Mouse (Mus musculus) G1E (cell line): ENCODE data around the gene Cs. TPM values are rescaled to one million over a fixed set of nuclear protein-coding genes. Genes with fewer than 3 reads are reported as not detected.
A peak's percentile ranks its signal among the peaks of the same experiment; 100 is the strongest.

ENCODE experiments used
- ATAC-seq: 2 replicates; pipeline ENCODE4 v1.8.0; 2016; ENCODE audit warnings: mild to moderate bottlenecking; ENCODE audit not compliant: insufficient number of reproducible peaks, poor library complexity, low FRiP score, severe bottlenecking; ENCODE audit errors: extremely low read depth
- DNase-seq: peaks from one replicate; pipeline ENCODE4 v3.0.0; 2012; ENCODE audit warnings: low spot score
- H3K27me3 ChIP-seq: 2 replicates; pipeline ENCODE4 v1.6.1; 2012; ENCODE audit warnings: mild to moderate bottlenecking, low read length, inconsistent platforms; ENCODE audit not compliant: insufficient read depth
- H3K36me3 ChIP-seq: replicated peaks from 2 replicates; pipeline ENCODE3; 2012; ENCODE audit warnings: mild to moderate bottlenecking, inconsistent platforms
- H3K4me1 ChIP-seq: 2 replicates; pipeline ENCODE4 v1.6.1; 2012; ENCODE audit warnings: low read depth, low read length, inconsistent platforms, mixed read lengths; ENCODE audit not compliant: insufficient read depth
- H3K4me3 ChIP-seq: 2 replicates; pipeline ENCODE4 v1.5.1; 2012; ENCODE audit warnings: low read depth, mild to moderate bottlenecking, inconsistent platforms, low read length, moderate library complexity, mixed read lengths
- H3K9me3 ChIP-seq: replicated peaks from 2 replicates; pipeline ENCODE4 v1.6.1; 2012; ENCODE audit warnings: inconsistent platforms
- CTCF ChIP-seq: IDR thresholded peaks from 2 replicates; pipeline ENCODE4 v1.5.1; 2012; ENCODE audit warnings: low read depth, low read length, inconsistent platforms, mixed read lengths
- GATA1 ChIP-seq: IDR thresholded peaks from 2 replicates; pipeline ENCODE4 v1.6.1; 2012; ENCODE audit warnings: borderline replicate concordance, low read length, inconsistent platforms, mixed read lengths
- GATA2 ChIP-seq: IDR thresholded peaks from 2 replicates; pipeline ENCODE4 v1.6.1; 2012; ENCODE audit warnings: low read depth, low read length, inconsistent platforms, borderline replicate concordance
- POLR2AphosphoS5 ChIP-seq: IDR thresholded peaks from 2 replicates; pipeline ENCODE4 v1.6.1; 2012; ENCODE audit warnings: low read depth, low read length, inconsistent platforms; ENCODE audit not compliant: insufficient replicate concordance
- TAL1 ChIP-seq: conservative IDR thresholded peaks from 2 replicates; pipeline ENCODE4 v1.6.1; 2012; ENCODE audit warnings: low read depth, low read length, inconsistent platforms, mixed read lengths
- polyA plus RNA-seq: library from polyadenylated mRNA; stranded (reverse); fragments of >175 nt; gene quantifications from 2 replicates; pipeline ENCODE4 v1.2.3, GENCODE M21; 2012
- total RNA-seq, 2 experiments: library from RNA; stranded (forward) in 1 of 2; stranded (reverse) in 1 of 2; fragments of 200-1000 nt in 1 of 2; fragments of >200 nt in 1 of 2; fragmentation: Nextera tagmentation in 1 of 2; gene quantifications; 2 replicates each; pipeline ENCODE4 v1.2.3; 2014 to 2017

The Cs gene
- total and polyA plus RNA-seq, 3 experiments = 56.6 to 323 (median 175) TPM

DNA sequence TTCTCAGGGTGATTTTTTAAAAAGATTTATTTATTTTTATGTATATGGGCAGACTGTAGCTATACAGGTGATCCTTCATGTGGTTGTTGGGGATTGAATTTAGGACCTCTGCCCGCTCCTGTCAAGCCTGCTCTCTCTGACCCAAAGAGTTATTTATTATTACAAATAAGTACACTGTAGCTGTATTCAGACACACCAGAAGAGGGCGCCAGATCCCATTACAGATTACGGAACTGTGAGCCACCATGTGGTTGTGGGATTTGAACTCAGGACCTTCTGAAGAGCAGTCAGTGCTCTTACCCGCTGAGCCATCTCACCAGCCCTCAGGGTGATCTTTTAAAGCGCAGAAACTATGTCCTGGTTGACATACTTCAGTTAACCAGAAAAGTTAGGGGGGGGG, 34.6 kb downstream of the Cs start:
- TF ChIP-seq POLR2AphosphoS5 (no peak), TAL1 (no peak), CTCF (no peak), GATA2 (no peak), GATA1 (no peak)
- Histone ChIP-seq H3K27me3 (no peaks in the 10 kb centered on the region), H3K9me3 (no peaks in the 10 kb centered on the region), H3K4me3 (no peak overlapping the region), H3K4me1 (peaks cover 56% of the 10 kb centered on the region), H3K36me3 (no peaks in the 10 kb centered on the region)
- no peak for ATAC-seq
- no peak for DNase-seq

DNA sequence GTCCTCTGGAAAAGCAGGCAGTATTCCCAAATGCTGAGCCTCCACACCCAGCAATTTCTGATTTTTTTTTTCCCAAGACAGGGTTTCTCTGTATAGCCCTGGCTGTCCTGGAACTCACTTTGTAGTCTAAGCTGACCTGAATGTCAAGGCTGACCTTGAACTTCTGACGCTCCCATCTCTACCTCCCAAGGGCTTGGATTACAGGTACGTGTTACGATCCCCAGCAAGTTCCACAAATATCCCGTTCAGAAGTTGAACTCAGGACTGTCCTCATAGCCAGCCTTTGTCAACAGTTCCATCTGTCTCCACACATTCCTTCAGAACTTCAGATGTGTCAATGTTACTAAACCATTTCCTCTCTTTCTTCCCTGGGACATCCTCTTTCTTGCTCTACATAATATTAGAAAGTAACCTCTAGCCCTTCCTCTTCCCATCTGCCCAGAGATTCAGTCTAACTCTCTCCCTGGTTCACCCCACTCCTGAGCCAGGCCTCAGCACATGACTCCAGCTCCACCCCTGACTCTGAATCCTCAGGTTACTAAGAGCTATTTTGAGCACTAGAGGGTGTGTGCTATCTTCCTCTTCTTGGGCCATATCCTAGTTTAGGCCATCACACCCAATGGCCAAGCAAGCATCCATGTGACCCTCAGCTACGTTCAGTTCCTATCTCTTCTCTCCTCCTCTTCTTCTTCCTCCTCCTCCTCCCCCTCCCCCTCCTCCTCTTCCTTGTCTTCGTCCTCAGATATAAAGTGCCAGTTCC, 35.6 kb downstream of the Cs start:
- DNase-seq (no peak), ATAC-seq (peak; percentile 25; the same call in 1 of the 2 replicates)
- TF ChIP-seq GATA2 (no peak), TAL1 (no peak), GATA1 (no peak), POLR2AphosphoS5 (no peak), CTCF (no peak)
- H3K4me3 ChIP-seq = no peak overlapping the region
- H3K4me1 ChIP-seq = peaks cover 55% of the 10 kb centered on the region
- H3K36me3 ChIP-seq = peaks cover 3% of the 10 kb centered on the region
- H3K9me3 ChIP-seq = no peaks in the 10 kb centered on the region
- H3K27me3 ChIP-seq = no peaks in the 10 kb centered on the region

DNA sequence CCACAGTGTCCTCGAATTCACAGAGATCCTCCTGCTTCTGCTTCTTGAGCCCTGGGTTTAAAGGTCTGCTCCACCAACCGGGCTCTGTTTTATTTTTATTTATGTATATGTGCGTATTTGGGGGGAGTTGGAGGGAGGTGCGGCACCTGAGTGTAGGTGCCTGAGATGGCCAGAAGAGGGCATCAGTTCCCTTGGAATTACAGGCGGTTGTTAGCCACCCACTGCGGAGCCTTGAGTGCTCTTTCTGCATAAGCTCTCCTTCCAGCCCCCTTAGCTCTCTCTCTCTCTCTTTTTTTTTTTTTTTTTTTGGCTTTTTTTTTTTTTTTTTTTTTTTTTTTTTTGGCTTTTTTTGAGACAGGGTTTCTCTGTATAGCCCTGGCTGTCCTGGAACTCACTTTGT, 36.9 kb downstream of the Cs start:
- TF ChIP-seq TAL1 (no peak), CTCF (no peak), POLR2AphosphoS5 (no peak)
- H3K27me3 ChIP-seq = no peaks in the 10 kb centered on the region
- no peak for DNase-seq
- no peaks in the 10 kb centered on the region for H3K9me3 ChIP-seq
- H3K4me1 ChIP-seq = peaks cover 57% of the 10 kb centered on the region
- peaks cover 15% of the 10 kb centered on the region for H3K36me3 ChIP-seq
- H3K4me3 ChIP-seq = no peak overlapping the region
- no peak for ATAC-seq

DNA sequence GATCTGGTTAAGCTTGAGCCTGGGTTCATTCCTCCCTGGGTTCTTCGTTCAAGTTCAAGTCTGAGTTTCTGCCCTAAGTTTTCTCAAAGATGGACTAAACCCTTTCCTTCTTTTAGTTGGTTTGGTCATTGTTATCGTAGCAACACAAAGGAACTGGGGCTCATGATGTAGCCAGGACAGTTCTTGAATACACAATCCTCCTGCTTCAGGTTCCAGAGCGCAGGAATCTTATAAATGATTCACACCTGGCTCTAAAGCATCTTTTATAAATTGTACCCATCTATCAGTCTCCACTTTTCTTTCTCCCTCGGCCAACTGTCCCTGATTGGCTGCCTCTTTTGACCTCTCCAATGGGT, 38.5 kb downstream of the Cs start:
- peak overlapping the region; percentile 88; the same call in 1 of the 2 replicates for H3K4me3 ChIP-seq
- peaks cover 53% of the 10 kb centered on the region for H3K4me1 ChIP-seq
- DNase-seq = no peak
- no peaks in the 10 kb centered on the region for H3K9me3 ChIP-seq
- no peak for ATAC-seq
- H3K36me3 ChIP-seq = peaks cover 31% of the 10 kb centered on the region
- TF ChIP-seq GATA2 = no peak
- TF ChIP-seq GATA1 = no peak
- no peaks in the 10 kb centered on the region for H3K27me3 ChIP-seq

DNA sequence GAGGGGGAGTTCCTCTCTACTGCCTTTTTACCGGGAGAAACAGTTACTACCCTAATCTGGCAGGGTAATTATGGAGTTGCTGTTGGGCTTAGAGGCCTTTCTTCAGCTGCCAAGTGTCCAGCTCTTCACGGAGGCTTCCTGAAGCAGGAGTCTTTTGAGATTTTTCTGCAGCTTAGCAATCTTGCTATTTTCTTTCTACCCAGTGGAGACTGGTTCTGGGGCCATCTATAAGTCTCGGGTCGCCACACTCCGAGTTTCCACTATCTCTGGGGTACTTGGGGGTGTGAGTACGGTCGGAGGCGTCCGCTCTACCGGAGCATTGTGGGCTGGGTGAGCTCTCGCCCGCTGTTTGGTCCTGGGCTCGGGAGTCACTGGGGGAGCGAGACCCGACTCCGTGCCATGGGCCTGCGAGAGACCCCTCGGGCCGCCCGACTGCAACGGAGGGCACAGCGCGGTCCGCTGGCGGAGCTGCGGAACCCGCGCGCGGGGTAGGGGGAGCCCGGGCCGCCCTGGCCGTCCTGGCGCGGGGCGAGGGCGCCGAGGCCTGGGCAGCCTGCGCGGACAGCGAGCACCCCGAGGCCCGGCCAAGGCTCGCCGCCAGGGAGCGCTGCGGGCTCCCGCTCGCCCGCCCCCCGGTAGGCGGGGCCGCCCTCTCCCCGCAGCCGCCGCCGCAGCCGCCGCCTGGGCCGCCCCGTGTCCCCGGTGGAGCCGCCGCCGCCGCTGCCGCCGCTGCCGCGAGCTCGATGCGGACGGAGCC, 39.1 kb downstream of the Cs start, which contains the start of gene Ankrd52:
Ankrd52 (plus strand) TSS at position 661 of the 757 bp plus-strand sequence.
- H3K4me1 ChIP-seq = peaks cover 53% of the 10 kb centered on the region
- DNase-seq (peak; percentile 95), ATAC-seq (peak; percentile 12; the same call in 1 of the 2 replicates)
- no peaks in the 10 kb centered on the region for H3K9me3 ChIP-seq
- TF ChIP-seq GATA1 = no peak
- TF ChIP-seq CTCF = peak; percentile 30; the same call in 1 of the 2 replicates
- H3K36me3 ChIP-seq = peaks cover 36% of the 10 kb centered on the region
- H3K4me3 ChIP-seq = peak within 1 kb of the TSS; percentile 88
- H3K27me3 ChIP-seq = no peaks in the 10 kb centered on the region

DNA sequence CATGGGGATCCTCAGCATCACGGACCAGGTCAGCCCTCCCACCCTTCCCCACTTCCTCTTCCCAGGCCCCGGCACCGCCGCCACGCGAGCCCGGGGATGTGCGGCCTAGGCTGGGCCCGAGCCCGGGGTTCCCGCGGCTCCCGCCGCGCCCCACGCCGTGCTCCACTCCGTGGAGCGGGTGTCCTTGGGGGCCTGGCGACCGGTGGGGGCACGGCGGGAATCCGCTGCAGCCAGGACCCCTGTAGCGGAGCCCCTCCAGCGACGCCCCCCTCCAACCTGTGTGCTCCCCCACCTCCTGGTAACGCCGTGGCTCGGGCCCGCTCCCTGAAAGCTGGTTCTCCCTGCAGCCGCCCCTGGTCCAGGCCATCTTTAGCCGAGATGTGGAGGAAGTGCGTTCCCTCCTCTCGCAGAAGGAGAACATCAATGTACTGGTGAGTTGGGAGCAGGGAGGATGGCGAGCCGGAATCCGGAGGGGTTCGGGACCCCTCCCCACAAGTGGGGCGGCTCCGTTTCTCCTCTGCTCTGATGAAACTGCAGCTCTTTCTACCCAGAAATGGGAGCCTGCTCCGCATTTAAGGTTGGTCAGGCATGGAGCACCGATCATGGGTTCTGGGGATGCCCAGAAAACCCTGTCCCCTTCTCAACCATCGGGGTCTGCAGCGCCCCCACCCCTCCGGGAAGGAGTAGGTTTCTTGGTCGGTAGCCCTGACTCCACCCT, 39.8 kb downstream of the Cs start:
- peaks cover 53% of the 10 kb centered on the region for H3K4me1 ChIP-seq
- H3K4me3 ChIP-seq = peak overlapping the region; percentile 88
- H3K9me3 ChIP-seq = no peaks in the 10 kb centered on the region
- H3K27me3 ChIP-seq = no peaks in the 10 kb centered on the region
- TF ChIP-seq CTCF = no peak
- no peak for TF ChIP-seq POLR2AphosphoS5
- TF ChIP-seq GATA2 = no peak
- TF ChIP-seq GATA1 = no peak
- peak; percentile 53 for DNase-seq
- ATAC-seq = no peak
- peaks cover 43% of the 10 kb centered on the region for H3K36me3 ChIP-seq
